Mouse (Mus musculus): ENCODE measurements around the gene Hspbp1.

- TF ChIP-seq CTCF (IDR thresholded peaks at IDR 0.05; ENCODE audit: low read depth) (no peak), EP300 (IDR thresholded peaks at IDR 0.05; ENCODE audit: low read depth) (no peak)
Observed at GRCm38 (mm10) chr7:4671956-4672355, 12.9 kb downstream of the Hspbp1 start.

All from heart, postnatal 0 days (tissue).